Mouse (Mus musculus) regulatory T cell (primary cell): Measurements from ENCODE around the gene Klra17.
"Not testable (repeated sequence)": the region's sequence is repeated elsewhere in the genome, so short reads cannot be mapped to it uniquely, and the experiment has no call there.

Experiments
- in situ Hi-C: fragments of 300-600 bp; cut with MboI, MseI; formaldehyde crosslinking; loops from one replicate; pipeline ENCODE4 v1.15.1; 2025; ENCODE audit warnings: high pct_unique_total_duplicates

Klra17 gene

GRCm38 (mm10) chr6:129876549-129876948 lies at the start of gene Klra17:
Gene Klra17, minus strand, starts transcription at chr6:129876672.
- in situ Hi-C loops: no loop called here

GRCm38 (mm10) chr6:129917476-129917946 lies 41.0 kb upstream of the Klra17 start, which contains the start of gene Klra5:
Gene Klra5, minus strand, starts transcription at chr6:129917650.
- in situ Hi-C loops: not testable (repeated sequence)

GRCm38 (mm10) chr6:129916996-129917395 lies 40.5 kb upstream of the Klra17 start:
- in situ Hi-C loops: no loop called here

GRCm38 (mm10) chr6:129882525-129882924 lies 6.1 kb upstream of the Klra17 start:
- in situ Hi-C loops: no loop called here

- in situ Hi-C loops: not testable (repeated sequence)
Observed at GRCm38 (mm10) chr6:129862349-129862748, 14.1 kb downstream of the Klra17 start, which contains the start of gene Gm17631. Gene Gm17631, plus strand, starts transcription at chr6:129862649.

GRCm38 (mm10) chr6:129825559-129825958 lies 50.9 kb downstream of the Klra17 start:
- in situ Hi-C loops: no loop called here

- in situ Hi-C loops: loop anchor here (5.0 kb wide), 1 partner anchor 237 kb away; no protein-coding TSS in a partner anchor
Observed at GRCm38 (mm10) chr6:129824004-129824403, 52.5 kb downstream of the Klra17 start.

- in situ Hi-C loops: no loop called here
Observed at GRCm38 (mm10) chr6:129817731-129818130, 58.7 kb downstream of the Klra17 start.

GRCm38 (mm10) chr6:129784170-129784569 lies 92.3 kb downstream of the Klra17 start, which contains the start of gene Gm156:
Gene Gm156, minus strand, starts transcription at chr6:129784270.
- in situ Hi-C loops: not testable (repeated sequence)
